Mouse (Mus musculus): ENCODE measurements around the gene Samd4. TPM values are rescaled to one million over a fixed set of nuclear protein-coding genes. Genes with fewer than 3 reads are reported as not detected.

The Samd4 gene
- polyA plus RNA-seq, 1 experiment from 2014 or later = 0.87 TPM

DNA sequence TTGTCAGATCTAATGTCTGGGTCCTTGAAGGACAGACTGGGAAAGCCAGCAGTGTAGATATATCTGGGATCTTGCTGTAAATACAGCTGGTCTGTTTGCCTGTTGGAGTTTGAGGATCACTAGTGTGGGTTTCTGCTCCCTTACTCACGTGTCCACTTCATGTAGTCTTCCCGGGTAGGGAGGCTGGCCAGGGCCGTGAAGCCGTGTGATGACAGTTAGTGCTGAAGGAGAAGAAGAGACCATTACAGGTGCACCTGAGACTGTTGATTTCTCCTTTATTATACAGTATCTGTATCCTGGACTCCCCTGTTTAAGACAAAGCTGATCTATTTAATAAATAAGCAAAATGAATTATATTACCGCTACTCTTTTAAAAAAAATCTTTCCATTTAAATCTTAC, 34.5 kb downstream of the Samd4 start:
- H3K27me3 ChIP-seq (ENCODE audit: control insufficient read depth, insufficient read depth, low read depth, low read length) = no peaks in the 10 kb centered on the region
- no peak overlapping the region for H3K27ac ChIP-seq (ENCODE audit: low read length)
- ATAC-seq (ENCODE audit: low read depth) = no peak
- 66% methylated on average over 5 of the region's 5 CpGs for WGBS (ENCODE audit: insufficient replicate concordance)
- H3K9ac ChIP-seq (ENCODE audit: low read depth, low read length) = no peak overlapping the region
- no peaks in the 10 kb centered on the region for H3K9me3 ChIP-seq (replicated peaks; ENCODE audit: control insufficient read depth, low read length)
- H3K36me3 ChIP-seq (ENCODE audit: control insufficient read depth, insufficient read depth) = no peaks in the 10 kb centered on the region
- H3K4me3 ChIP-seq (ENCODE audit: low read depth, low read length) = no peak overlapping the region
- H3K4me1 ChIP-seq (ENCODE audit: control insufficient read depth, low read depth, low read length) = no peaks in the 10 kb centered on the region
- no peak overlapping the region for H3K4me2 ChIP-seq (ENCODE audit: low read depth, low read length)

DNA sequence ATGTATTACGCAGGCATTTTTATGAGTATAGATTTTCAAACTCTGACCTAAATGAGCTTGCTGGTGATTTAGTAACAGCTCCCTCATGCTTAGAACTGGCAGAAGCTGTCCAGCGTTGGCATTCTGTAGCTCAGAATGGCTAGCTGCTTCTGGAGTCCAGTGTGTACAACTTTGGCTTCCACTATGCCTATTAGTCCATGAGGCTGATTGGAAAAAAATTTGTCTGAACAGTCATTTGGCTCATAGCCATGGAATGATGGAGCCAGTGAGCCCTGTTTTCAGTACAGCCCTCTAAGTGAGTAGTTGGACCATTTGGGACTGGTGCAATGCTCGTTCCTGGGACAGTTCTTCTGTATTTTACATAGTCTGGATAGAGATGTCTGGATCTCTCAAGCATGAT, 34.9 kb downstream of the Samd4 start:
- no peak overlapping the region for H3K4me2 ChIP-seq (ENCODE audit: low read depth, low read length)
- H3K36me3 ChIP-seq (ENCODE audit: control insufficient read depth, insufficient read depth) = no peaks in the 10 kb centered on the region
- no peak overlapping the region for H3K4me3 ChIP-seq (ENCODE audit: low read depth, low read length)
- no peak for ATAC-seq (ENCODE audit: low read depth)
- H3K27me3 ChIP-seq (ENCODE audit: control insufficient read depth, insufficient read depth, low read depth, low read length) = no peaks in the 10 kb centered on the region
- WGBS (ENCODE audit: insufficient replicate concordance) = 68% methylated on average over 3 of the region's 3 CpGs
- no peak overlapping the region for H3K27ac ChIP-seq (ENCODE audit: low read length)
- no peaks in the 10 kb centered on the region for H3K9me3 ChIP-seq (replicated peaks; ENCODE audit: control insufficient read depth, low read length)
- no peaks in the 10 kb centered on the region for H3K4me1 ChIP-seq (ENCODE audit: control insufficient read depth, low read depth, low read length)
- H3K9ac ChIP-seq (ENCODE audit: low read depth, low read length) = no peak overlapping the region

GRCm38 (mm10) chr14:46920496-46920895, 37.8 kb downstream of the Samd4 start:
- 67% methylated on average over 5 of the region's 5 CpGs for WGBS (ENCODE audit: insufficient replicate concordance)
- no peak overlapping the region for H3K9ac ChIP-seq (ENCODE audit: low read depth, low read length)
- no peaks in the 10 kb centered on the region for H3K4me1 ChIP-seq (ENCODE audit: control insufficient read depth, low read depth, low read length)
- H3K27me3 ChIP-seq (ENCODE audit: control insufficient read depth, insufficient read depth, low read depth, low read length) = no peaks in the 10 kb centered on the region
- H3K4me3 ChIP-seq (ENCODE audit: low read depth, low read length) = no peak overlapping the region
- no peaks in the 10 kb centered on the region for H3K9me3 ChIP-seq (replicated peaks; ENCODE audit: control insufficient read depth, low read length)
- ATAC-seq (ENCODE audit: low read depth) = no peak
- H3K4me2 ChIP-seq (ENCODE audit: low read depth, low read length) = no peak overlapping the region
- no peaks in the 10 kb centered on the region for H3K36me3 ChIP-seq (ENCODE audit: control insufficient read depth, insufficient read depth)
- no peak overlapping the region for H3K27ac ChIP-seq (ENCODE audit: low read length)

GRCm38 (mm10) chr14:46921178-46921975, 38.7 kb downstream of the Samd4 start:
- H3K36me3 ChIP-seq (ENCODE audit: control insufficient read depth, insufficient read depth) = no peaks in the 10 kb centered on the region
- ATAC-seq (ENCODE audit: low read depth) = no peak
- no peaks in the 10 kb centered on the region for H3K27me3 ChIP-seq (ENCODE audit: control insufficient read depth, insufficient read depth, low read depth, low read length)
- no peaks in the 10 kb centered on the region for H3K9me3 ChIP-seq (replicated peaks; ENCODE audit: control insufficient read depth, low read length)
- H3K4me2 ChIP-seq (ENCODE audit: low read depth, low read length) = no peak overlapping the region
- WGBS (ENCODE audit: insufficient replicate concordance) = 57% methylated on average over 9 of the region's 9 CpGs
- H3K4me1 ChIP-seq (ENCODE audit: control insufficient read depth, low read depth, low read length) = no peaks in the 10 kb centered on the region
- no peak overlapping the region for H3K27ac ChIP-seq (ENCODE audit: low read length)
- H3K9ac ChIP-seq (ENCODE audit: low read depth, low read length) = no peak overlapping the region
- no peak overlapping the region for H3K4me3 ChIP-seq (ENCODE audit: low read depth, low read length)

DNA sequence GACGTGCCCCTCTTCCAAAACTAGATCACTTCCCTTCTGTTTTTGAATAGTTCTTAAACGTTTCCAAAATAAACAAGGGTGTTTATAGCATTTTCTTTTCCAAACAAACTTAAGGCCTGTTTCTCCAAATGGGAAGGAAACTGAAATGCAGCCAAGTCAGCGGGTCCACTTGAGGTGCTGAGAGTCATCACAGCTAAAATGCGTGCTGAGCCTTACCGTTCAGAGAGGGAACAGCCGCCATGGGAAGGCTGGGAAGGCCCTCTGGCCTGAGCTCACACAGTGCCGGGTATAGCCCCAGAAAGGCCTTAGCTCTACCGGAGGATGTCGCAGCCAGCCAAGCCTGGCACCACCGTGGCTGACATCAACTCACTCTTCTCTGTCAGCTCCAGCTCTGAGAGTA, 41.3 kb downstream of the Samd4 start:
- no peak overlapping the region for H3K4me3 ChIP-seq (ENCODE audit: low read depth, low read length)
- 63% methylated on average over 10 of the region's 10 CpGs for WGBS (ENCODE audit: insufficient replicate concordance)
- no peak overlapping the region for H3K27ac ChIP-seq (ENCODE audit: low read length)
- H3K4me2 ChIP-seq (ENCODE audit: low read depth, low read length) = no peak overlapping the region
- no peak for ATAC-seq (ENCODE audit: low read depth)
- H3K9me3 ChIP-seq (replicated peaks; ENCODE audit: control insufficient read depth, low read length) = no peaks in the 10 kb centered on the region
- H3K4me1 ChIP-seq (ENCODE audit: control insufficient read depth, low read depth, low read length) = no peaks in the 10 kb centered on the region
- no peak overlapping the region for H3K9ac ChIP-seq (ENCODE audit: low read depth, low read length)
- no peaks in the 10 kb centered on the region for H3K27me3 ChIP-seq (ENCODE audit: control insufficient read depth, insufficient read depth, low read depth, low read length)
- no peaks in the 10 kb centered on the region for H3K36me3 ChIP-seq (ENCODE audit: control insufficient read depth, insufficient read depth)

DNA sequence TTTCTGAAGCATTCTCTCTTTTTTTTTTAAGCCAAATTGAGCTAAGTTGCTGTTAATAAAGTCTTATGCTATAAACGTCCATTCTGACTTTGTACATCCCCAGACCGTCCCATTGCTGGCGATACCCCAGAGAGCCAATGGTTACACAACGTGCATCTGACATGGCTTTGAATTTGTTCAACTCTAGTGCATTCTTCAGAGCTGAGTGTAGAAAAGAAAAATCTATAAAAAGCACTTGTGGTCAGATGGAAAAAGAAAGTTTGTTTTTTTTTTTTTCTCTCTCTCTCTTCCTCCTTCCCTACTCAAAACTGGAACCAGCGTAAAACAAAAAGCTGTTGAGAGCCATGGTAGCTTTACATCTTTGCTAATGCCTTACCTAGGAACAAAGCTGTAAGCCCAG, 41.8 kb downstream of the Samd4 start:
- Histone ChIP-seq H3K27ac (ENCODE audit: low read length) (no peak overlapping the region), H3K9ac (ENCODE audit: low read depth, low read length) (no peak overlapping the region), H3K9me3 (replicated peaks; ENCODE audit: control insufficient read depth, low read length) (no peaks in the 10 kb centered on the region), H3K36me3 (ENCODE audit: control insufficient read depth, insufficient read depth) (no peaks in the 10 kb centered on the region), H3K4me1 (ENCODE audit: control insufficient read depth, low read depth, low read length) (no peaks in the 10 kb centered on the region), H3K4me3 (ENCODE audit: low read depth, low read length) (no peak overlapping the region), H3K27me3 (ENCODE audit: control insufficient read depth, insufficient read depth, low read depth, low read length) (no peaks in the 10 kb centered on the region), H3K4me2 (ENCODE audit: low read depth, low read length) (no peak overlapping the region)
- no peak for ATAC-seq (ENCODE audit: low read depth)
- 55% methylated on average over 5 of the region's 5 CpGs for WGBS (ENCODE audit: insufficient replicate concordance)

- WGBS (ENCODE audit: insufficient replicate concordance) = 62% methylated on average over 6 of the region's 6 CpGs
- Histone ChIP-seq H3K9me3 (replicated peaks; ENCODE audit: control insufficient read depth, low read length) (no peaks in the 10 kb centered on the region), H3K4me1 (ENCODE audit: control insufficient read depth, low read depth, low read length) (no peaks in the 10 kb centered on the region), H3K27ac (ENCODE audit: low read length) (no peak overlapping the region), H3K36me3 (ENCODE audit: control insufficient read depth, insufficient read depth) (no peaks in the 10 kb centered on the region), H3K4me2 (ENCODE audit: low read depth, low read length) (no peak overlapping the region), H3K4me3 (ENCODE audit: low read depth, low read length) (no peak overlapping the region), H3K27me3 (ENCODE audit: control insufficient read depth, insufficient read depth, low read depth, low read length) (no peaks in the 10 kb centered on the region), H3K9ac (ENCODE audit: low read depth, low read length) (no peak overlapping the region)
- ATAC-seq (ENCODE audit: low read depth) = no peak
Observed at GRCm38 (mm10) chr14:46928556-46928955, 45.9 kb downstream of the Samd4 start.

DNA sequence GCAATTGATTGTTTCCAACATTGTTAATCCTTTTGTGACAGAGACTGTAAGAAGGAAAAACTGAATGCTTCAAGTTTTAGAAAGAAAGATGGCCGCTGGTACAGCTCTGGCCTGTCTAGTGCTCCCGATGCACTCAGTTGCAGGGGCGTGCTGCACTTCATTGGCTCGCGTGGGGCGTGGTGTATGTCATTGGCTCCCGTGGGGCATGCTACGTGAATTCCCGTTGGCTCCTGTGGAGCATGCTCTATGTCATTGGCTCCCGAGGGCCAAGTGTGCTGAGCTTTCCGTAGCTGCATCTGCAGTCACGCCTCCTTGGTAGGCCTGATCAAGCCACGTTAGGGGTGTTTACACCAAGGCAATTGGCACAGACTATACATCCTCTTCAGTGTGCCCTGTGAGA, 49.5 kb downstream of the Samd4 start:
- Histone ChIP-seq H3K36me3 (ENCODE audit: control insufficient read depth, insufficient read depth) (no peaks in the 10 kb centered on the region), H3K4me2 (ENCODE audit: low read depth, low read length) (no peak overlapping the region), H3K27ac (ENCODE audit: low read length) (no peak overlapping the region), H3K9ac (ENCODE audit: low read depth, low read length) (no peak overlapping the region), H3K9me3 (replicated peaks; ENCODE audit: control insufficient read depth, low read length) (no peaks in the 10 kb centered on the region), H3K4me1 (ENCODE audit: control insufficient read depth, low read depth, low read length) (no peaks in the 10 kb centered on the region), H3K4me3 (ENCODE audit: low read depth, low read length) (no peak overlapping the region), H3K27me3 (ENCODE audit: control insufficient read depth, insufficient read depth, low read depth, low read length) (no peaks in the 10 kb centered on the region)
- ATAC-seq (ENCODE audit: low read depth) = no peak
- WGBS (ENCODE audit: insufficient replicate concordance) = 77% methylated on average over 13 of the region's 13 CpGs

GRCm38 (mm10) chr14:46932708-46933107, 50.1 kb downstream of the Samd4 start:
- Histone ChIP-seq H3K4me2 (ENCODE audit: low read depth, low read length) (no peak overlapping the region), H3K9ac (ENCODE audit: low read depth, low read length) (no peak overlapping the region), H3K9me3 (replicated peaks; ENCODE audit: control insufficient read depth, low read length) (no peaks in the 10 kb centered on the region), H3K4me1 (ENCODE audit: control insufficient read depth, low read depth, low read length) (no peaks in the 10 kb centered on the region), H3K27ac (ENCODE audit: low read length) (no peak overlapping the region), H3K36me3 (ENCODE audit: control insufficient read depth, insufficient read depth) (no peaks in the 10 kb centered on the region), H3K27me3 (ENCODE audit: control insufficient read depth, insufficient read depth, low read depth, low read length) (no peaks in the 10 kb centered on the region), H3K4me3 (ENCODE audit: low read depth, low read length) (no peak overlapping the region)
- no peak for ATAC-seq (ENCODE audit: low read depth)
- WGBS (ENCODE audit: insufficient replicate concordance) = 36% methylated on average over 6 of the region's 6 CpGs
